Mouse (Mus musculus) layer of hippocampus, postnatal 10 days (tissue): ENCODE measurements around the gene Bloc1s3. TPM values are rescaled to one million over a fixed set of nuclear protein-coding genes. Genes with fewer than 3 reads are reported as not detected.

Experiments used
- DNase-seq, 2 experiments: peaks; one replicate each; pipeline ENCODE4 v3.0.0; 2021; ENCODE audit warnings: low spot score in 2 of 2
- total RNA-seq, 2 experiments: library from RNA; stranded (reverse); gene quantifications; 2 replicates each; pipeline ENCODE4 v1.2.3; 2021

The Bloc1s3 gene
- total RNA-seq, 2 experiments from 2014 or later, result 6.9 to 8.2 TPM

DNA sequence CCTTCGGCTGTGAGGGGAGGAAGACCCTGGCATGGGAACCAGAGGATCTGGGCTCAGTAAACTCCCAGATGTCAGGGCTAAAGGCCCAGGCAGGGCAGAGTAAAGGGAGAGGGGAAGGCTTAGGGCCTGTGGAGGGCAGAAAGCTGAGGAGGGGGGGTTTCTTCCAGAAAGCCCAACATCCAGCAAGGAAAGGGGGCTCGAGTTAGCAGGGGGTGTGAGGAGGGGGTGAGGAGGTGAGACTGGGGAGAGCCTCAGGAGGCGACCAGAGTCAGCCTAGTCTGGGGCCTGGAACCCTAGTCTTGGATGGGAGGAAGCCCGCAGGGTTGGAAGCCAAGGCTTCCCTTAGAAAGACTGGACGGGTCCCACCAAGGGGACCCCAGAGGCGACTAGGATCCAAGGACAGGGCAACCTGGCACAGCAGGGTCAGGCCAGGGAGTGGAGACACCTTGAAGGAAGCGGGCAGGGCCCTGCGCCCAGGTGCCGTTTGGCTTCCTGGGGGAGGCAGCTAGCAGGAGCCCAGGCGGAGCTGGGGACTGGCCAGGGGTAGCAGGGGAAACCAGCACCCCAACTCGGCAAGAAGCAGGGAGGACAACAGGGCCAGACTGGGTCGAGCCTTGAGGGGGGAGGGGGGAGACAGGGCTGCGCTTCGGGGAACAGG, 50.6 kb downstream of the Bloc1s3 start:
- DNase-seq, result no peak

DNA sequence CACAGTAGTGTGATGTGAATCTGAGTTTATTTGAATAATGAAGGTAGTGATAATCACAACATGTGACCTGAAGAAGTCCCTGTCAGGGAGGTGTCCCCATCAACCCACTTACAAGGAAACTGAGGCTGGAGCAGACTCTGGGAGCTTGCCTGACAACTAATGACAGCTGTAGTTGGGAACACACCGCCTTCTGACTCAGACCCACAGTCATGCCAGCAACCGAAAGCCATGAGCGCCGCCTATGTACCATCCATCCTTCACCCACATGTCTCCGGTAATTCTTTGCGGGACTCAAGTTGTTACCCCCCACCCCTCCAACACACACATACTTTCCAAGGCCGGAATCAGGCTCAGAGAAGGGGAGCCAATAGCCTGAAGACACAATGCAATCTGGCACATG, 51.5 kb downstream of the Bloc1s3 start:
- no peak for DNase-seq

DNA sequence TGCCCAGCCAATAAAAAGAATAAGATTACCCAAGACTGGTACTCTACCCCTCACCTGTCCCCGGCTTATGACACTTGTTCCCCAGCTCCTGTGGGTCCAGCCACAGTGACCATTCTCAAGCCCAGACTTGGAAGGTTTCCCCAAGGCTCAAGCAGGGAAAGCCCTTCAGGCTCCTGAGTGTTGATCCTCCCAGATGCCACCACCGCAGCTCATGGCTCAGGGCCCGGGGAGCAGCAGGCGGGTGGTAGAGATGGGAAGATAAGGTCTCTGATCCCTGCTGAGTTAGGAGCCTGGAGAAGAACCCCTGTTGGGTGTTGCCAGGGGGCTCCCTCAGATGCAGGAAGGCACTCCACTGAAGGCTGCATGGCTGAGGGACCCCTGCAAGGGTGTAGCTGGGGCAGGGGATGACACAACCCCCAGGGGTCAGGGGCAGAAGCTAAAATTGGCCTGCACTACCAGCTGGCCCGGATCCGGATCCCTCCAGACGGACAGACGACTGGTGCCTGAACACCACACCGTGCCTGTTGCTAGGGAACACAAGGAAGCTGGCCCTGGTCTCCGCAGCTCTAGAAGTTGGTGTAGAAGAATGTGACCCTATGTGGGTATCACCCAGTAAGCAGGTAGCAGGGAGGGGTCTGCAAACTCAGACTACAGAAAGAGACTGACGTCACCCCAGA, 52.2 kb downstream of the Bloc1s3 start:
- DNase-seq, result no peak

DNA sequence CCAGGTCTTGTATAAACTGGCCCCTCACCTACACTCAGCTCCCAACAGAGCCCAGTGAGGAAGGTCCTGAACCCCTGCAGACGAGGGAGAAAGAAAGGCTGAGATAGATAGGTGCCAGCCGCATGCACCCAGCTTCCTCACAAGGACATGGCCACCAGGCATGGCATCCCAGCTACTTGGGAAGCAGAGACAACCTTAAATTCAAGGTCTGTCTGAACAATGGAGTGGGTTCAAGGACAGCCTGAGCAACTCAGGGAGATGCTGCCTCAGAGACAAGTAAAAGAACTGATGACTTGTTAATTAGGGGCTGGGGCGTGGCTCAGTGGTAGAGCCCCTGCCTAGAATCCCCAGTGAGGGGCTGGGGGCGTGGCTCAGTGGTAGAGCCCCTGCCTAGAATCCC, 53.0 kb downstream of the Bloc1s3 start:
- DNase-seq, result no peak

Other genes with a start within 250 kb of the Bloc1s3 start
- 10 to 100 TPM; 26.4 to 27.3 TPM for gene Vasp, start 236.6 kb downstream of the Bloc1s3 start, total RNA-seq
- gene Ppm1n, start 228.3 kb downstream of the Bloc1s3 start, total RNA-seq, result under 1 TPM in 1 of 2 experiments, not detected in 1; 0.31 TPM
- 100 to 1,000 TPM; 118 to 127 TPM for gene Rtn2, start 225.7 kb downstream of the Bloc1s3 start, total RNA-seq
- 1 to 10 TPM; 1.4 to 2.0 TPM for gene Fosb, start 198.3 kb downstream of the Bloc1s3 start, total RNA-seq
- 10 to 100 TPM; 43.1 to 43.9 TPM for gene Ercc1, start 163.6 kb downstream of the Bloc1s3 start, total RNA-seq
- 10 to 100 TPM; 17.6 to 18.1 TPM for gene Cd3eap, start 148.9 kb downstream of the Bloc1s3 start, total RNA-seq
- 1 to 10 TPM; 3.4 to 4.5 TPM for gene Ppp1r13l, start 148.6 kb downstream of the Bloc1s3 start, total RNA-seq
- 10 to 100 TPM; 33.8 to 33.9 TPM for gene Ercc2, start 126.4 kb downstream of the Bloc1s3 start, total RNA-seq
- 1 to 10 TPM; 1.7 to 1.8 TPM for gene Klc3, start 104.3 kb downstream of the Bloc1s3 start, total RNA-seq
- gene Ckm, start 103.6 kb downstream of the Bloc1s3 start, total RNA-seq, result under 1 TPM in 1 of 2 experiments, not detected in 1; 0.27 TPM
- 100 to 1,000 TPM; 115 to 132 TPM for gene Mark4, start 49.5 kb downstream of the Bloc1s3 start, total RNA-seq
- 1 to 10 TPM in 1 of 2 experiments, under 1 TPM in 1; 0.69 to 1.1 TPM for gene Exoc3l2, start 45.0 kb downstream of the Bloc1s3 start, total RNA-seq
- 10 to 100 TPM; 22.3 to 24.6 TPM for gene Trappc6a, start within 50 bp of the Bloc1s3 start, total RNA-seq
- 1 to 10 TPM in 1 of 2 experiments, under 1 TPM in 1; 0.94 to 1.0 TPM for gene Nkpd1, start 9.5 kb upstream of the Bloc1s3 start, total RNA-seq
- gene Ppp1r37, start 54.7 kb upstream of the Bloc1s3 start, total RNA-seq, result 10 to 100 TPM; 82.0 to 83.6 TPM
- not detected for gene Zfp296, start 68.9 kb upstream of the Bloc1s3 start, total RNA-seq
- 10 to 100 TPM; 41.3 to 42.5 TPM for gene Gemin7, start 69.2 kb upstream of the Bloc1s3 start, total RNA-seq
- gene Clasrp, start 96.1 kb upstream of the Bloc1s3 start, total RNA-seq, result 10 to 100 TPM; 86.8 to 98.8 TPM
- gene Relb, start 121.1 kb upstream of the Bloc1s3 start, total RNA-seq, result 10 to 100 TPM in 1 of 2 experiments, 1 to 10 TPM in 1; 9.2 to 10.8 TPM
- gene Clptm1, start 156.7 kb upstream of the Bloc1s3 start, total RNA-seq, result 100 to 1,000 TPM; 140 to 143 TPM
- not detected for gene Apoc2, start 169.6 kb upstream of the Bloc1s3 start, total RNA-seq
- not detected for gene Gm44805, start 173.1 kb upstream of the Bloc1s3 start, total RNA-seq
- not detected for gene Apoc4, start 173.1 kb upstream of the Bloc1s3 start, total RNA-seq
- gene Apoc1, start 184.3 kb upstream of the Bloc1s3 start, total RNA-seq, result 1 to 10 TPM; 4.3 to 6.5 TPM
- gene Apoe, start 190.8 kb upstream of the Bloc1s3 start, total RNA-seq, result 1,000 to 10,000 TPM; 2,438 to 2,580 TPM
- gene Tomm40, start 207.1 kb upstream of the Bloc1s3 start, total RNA-seq, result 100 to 1,000 TPM; 113 to 115 TPM
- gene Nectin2, start 242.1 kb upstream of the Bloc1s3 start, total RNA-seq, result 10 to 100 TPM; 22.2 to 22.3 TPM